Mouse (Mus musculus): ENCODE measurements around the gene Col9a1. TPM values are rescaled to one million over a fixed set of nuclear protein-coding genes. Genes with fewer than 3 reads are reported as not detected.

The Col9a1 gene
- polyA plus RNA-seq, 1 experiment from 2014 or later = 35.8 TPM

- Histone ChIP-seq H3K36me3 (no peaks in the 10 kb centered on the region), H3K27ac (ENCODE audit: poor library complexity, severe bottlenecking) (no peak overlapping the region), H3K27me3 (replicated peaks) (no peaks in the 10 kb centered on the region), H3K9ac (no peak overlapping the region), H3K9me3 (replicated peaks) (no peaks in the 10 kb centered on the region), H3K4me2 (no peak overlapping the region), H3K4me1 (replicated peaks) (no peaks in the 10 kb centered on the region), H3K4me3 (no peak overlapping the region)
- 67% methylated on average over 13 of the region's 13 CpGs for WGBS
- ATAC-seq (ENCODE audit: insufficient number of reproducible peaks, low FRiP score) = no peak
Observed at GRCm38 (mm10) chr1:24245700-24246375, 68.4 kb downstream of the Col9a1 start.

GRCm38 (mm10) chr1:24248294-24249104, 71.1 kb downstream of the Col9a1 start:
- no peak overlapping the region for H3K4me3 ChIP-seq
- H3K4me1 ChIP-seq (replicated peaks) = no peaks in the 10 kb centered on the region
- H3K9ac ChIP-seq = no peak overlapping the region
- H3K4me2 ChIP-seq = no peak overlapping the region
- no peaks in the 10 kb centered on the region for H3K27me3 ChIP-seq (replicated peaks)
- H3K9me3 ChIP-seq (replicated peaks) = no peaks in the 10 kb centered on the region
- no peak overlapping the region for H3K27ac ChIP-seq (ENCODE audit: poor library complexity, severe bottlenecking)
- ATAC-seq (ENCODE audit: insufficient number of reproducible peaks, low FRiP score) = no peak
- WGBS = 63% methylated on average over 10 of the region's 10 CpGs
- H3K36me3 ChIP-seq = no peaks in the 10 kb centered on the region

- ATAC-seq (ENCODE audit: insufficient number of reproducible peaks, low FRiP score) = no peak
Observed at GRCm38 (mm10) chr1:24249105-24249664, 71.8 kb downstream of the Col9a1 start.

GRCm38 (mm10) chr1:24257961-24258360, 80.6 kb downstream of the Col9a1 start:
- H3K27me3 ChIP-seq (replicated peaks) = no peaks in the 10 kb centered on the region
- no peak overlapping the region for H3K27ac ChIP-seq (ENCODE audit: poor library complexity, severe bottlenecking)
- H3K4me3 ChIP-seq = no peak overlapping the region
- H3K4me1 ChIP-seq (replicated peaks) = no peaks in the 10 kb centered on the region
- no peak overlapping the region for H3K4me2 ChIP-seq
- H3K9me3 ChIP-seq (replicated peaks) = no peaks in the 10 kb centered on the region
- 74% methylated on average over 5 of the region's 5 CpGs for WGBS
- no peak for ATAC-seq (ENCODE audit: insufficient number of reproducible peaks, low FRiP score)
- no peak overlapping the region for H3K9ac ChIP-seq
- H3K36me3 ChIP-seq = no peaks in the 10 kb centered on the region

More at GRCm38 (mm10) chr1:24249105-24249664, 71.8 kb downstream of the Col9a1 start:
- Histone ChIP-seq H3K4me1 (replicated peaks) (no peaks in the 10 kb centered on the region), H3K36me3 (no peaks in the 10 kb centered on the region), H3K9me3 (replicated peaks) (no peaks in the 10 kb centered on the region), H3K4me2 (no peak overlapping the region), H3K27ac (ENCODE audit: poor library complexity, severe bottlenecking) (no peak overlapping the region), H3K4me3 (no peak overlapping the region), H3K27me3 (replicated peaks) (no peaks in the 10 kb centered on the region), H3K9ac (no peak overlapping the region)
- 53% methylated on average over 3 of the region's 3 CpGs for WGBS

- no peak overlapping the region for H3K4me3 ChIP-seq
- no peak overlapping the region for H3K4me2 ChIP-seq
- ATAC-seq (ENCODE audit: insufficient number of reproducible peaks, low FRiP score) = no peak
- no peaks in the 10 kb centered on the region for H3K4me1 ChIP-seq (replicated peaks)
- H3K27ac ChIP-seq (ENCODE audit: poor library complexity, severe bottlenecking) = no peak overlapping the region
- no peaks in the 10 kb centered on the region for H3K27me3 ChIP-seq (replicated peaks)
- H3K36me3 ChIP-seq = no peaks in the 10 kb centered on the region
- H3K9ac ChIP-seq = no peak overlapping the region
- 78% methylated on average over 6 of the region's 6 CpGs for WGBS
- H3K9me3 ChIP-seq (replicated peaks) = no peaks in the 10 kb centered on the region
Observed at GRCm38 (mm10) chr1:24259419-24259818, 82.0 kb downstream of the Col9a1 start.

GRCm38 (mm10) chr1:24261181-24261580, 83.8 kb downstream of the Col9a1 start:
- Histone ChIP-seq H3K4me1 (replicated peaks) (no peaks in the 10 kb centered on the region), H3K27ac (ENCODE audit: poor library complexity, severe bottlenecking) (no peak overlapping the region), H3K4me2 (no peak overlapping the region), H3K4me3 (no peak overlapping the region), H3K27me3 (replicated peaks) (no peaks in the 10 kb centered on the region), H3K9me3 (replicated peaks) (no peaks in the 10 kb centered on the region), H3K36me3 (no peaks in the 10 kb centered on the region), H3K9ac (no peak overlapping the region)
- no peak for ATAC-seq (ENCODE audit: insufficient number of reproducible peaks, low FRiP score)

GRCm38 (mm10) chr1:24267022-24267421, 89.6 kb downstream of the Col9a1 start:
- Histone ChIP-seq H3K4me1 (replicated peaks) (no peaks in the 10 kb centered on the region), H3K27ac (ENCODE audit: poor library complexity, severe bottlenecking) (no peak overlapping the region), H3K36me3 (no peaks in the 10 kb centered on the region), H3K27me3 (replicated peaks) (no peaks in the 10 kb centered on the region), H3K4me2 (no peak overlapping the region), H3K9me3 (replicated peaks) (no peaks in the 10 kb centered on the region), H3K9ac (no peak overlapping the region), H3K4me3 (no peak overlapping the region)
- 36% methylated on average over 3 of the region's 3 CpGs for WGBS
- ATAC-seq (ENCODE audit: insufficient number of reproducible peaks, low FRiP score) = no peak

GRCm38 (mm10) chr1:24286360-24286759, 109.0 kb downstream of the Col9a1 start:
- Histone ChIP-seq H3K4me3 (no peak overlapping the region), H3K9ac (no peak overlapping the region), H3K36me3 (no peaks in the 10 kb centered on the region), H3K9me3 (replicated peaks) (no peaks in the 10 kb centered on the region), H3K27ac (ENCODE audit: poor library complexity, severe bottlenecking) (no peak overlapping the region), H3K27me3 (replicated peaks) (no peaks in the 10 kb centered on the region), H3K4me2 (no peak overlapping the region), H3K4me1 (replicated peaks) (no peaks in the 10 kb centered on the region)
- no peak for ATAC-seq (ENCODE audit: insufficient number of reproducible peaks, low FRiP score)
- WGBS = 71% methylated on average over 6 of the region's 6 CpGs

- Histone ChIP-seq H3K27me3 (replicated peaks) (no peaks in the 10 kb centered on the region), H3K4me2 (no peak overlapping the region), H3K9ac (no peak overlapping the region), H3K27ac (ENCODE audit: poor library complexity, severe bottlenecking) (no peak overlapping the region), H3K9me3 (replicated peaks) (no peaks in the 10 kb centered on the region), H3K4me3 (no peak overlapping the region), H3K4me1 (replicated peaks) (no peaks in the 10 kb centered on the region), H3K36me3 (no peaks in the 10 kb centered on the region)
- WGBS = 74% methylated on average over 2 of the region's 2 CpGs
- ATAC-seq (ENCODE audit: insufficient number of reproducible peaks, low FRiP score) = no peak
Observed at GRCm38 (mm10) chr1:24292515-24292914, 115.1 kb downstream of the Col9a1 start.

- no peaks in the 10 kb centered on the region for H3K36me3 ChIP-seq
- no peak overlapping the region for H3K27ac ChIP-seq (ENCODE audit: poor library complexity, severe bottlenecking)
- no peaks in the 10 kb centered on the region for H3K4me1 ChIP-seq (replicated peaks)
- H3K9me3 ChIP-seq (replicated peaks) = no peaks in the 10 kb centered on the region
- WGBS = 72% methylated on average over 7 of the region's 7 CpGs
- ATAC-seq (ENCODE audit: insufficient number of reproducible peaks, low FRiP score) = no peak
- H3K4me3 ChIP-seq = no peak overlapping the region
- no peak overlapping the region for H3K9ac ChIP-seq
- no peaks in the 10 kb centered on the region for H3K27me3 ChIP-seq (replicated peaks)
- H3K4me2 ChIP-seq = no peak overlapping the region
Observed at GRCm38 (mm10) chr1:24294979-24295942, 117.9 kb downstream of the Col9a1 start.

GRCm38 (mm10) chr1:24300700-24301099, 123.3 kb downstream of the Col9a1 start:
- Histone ChIP-seq H3K4me3 (no peak overlapping the region), H3K36me3 (no peaks in the 10 kb centered on the region), H3K4me1 (replicated peaks) (no peaks in the 10 kb centered on the region), H3K9ac (no peak overlapping the region), H3K4me2 (no peak overlapping the region), H3K9me3 (replicated peaks) (no peaks in the 10 kb centered on the region), H3K27ac (ENCODE audit: poor library complexity, severe bottlenecking) (no peak overlapping the region), H3K27me3 (replicated peaks) (no peaks in the 10 kb centered on the region)
- ATAC-seq (ENCODE audit: insufficient number of reproducible peaks, low FRiP score) = no peak
- 83% methylated on average over 3 of the region's 3 CpGs for WGBS

Data from heart, embryonic 12.5 days (tissue).